Mouse (Mus musculus) olfactory bulb, adult 2 months (tissue): Measurements from ENCODE around the gene Slc25a47.

Source experiments
- CTCF ChIP-seq: fragments of 200-500 bp; IDR thresholded peaks from 2 replicates; pipeline ENCODE4 v1.5.1; 2012; ENCODE audit warnings: low read depth, mild to moderate bottlenecking, low read length, moderate library complexity; ENCODE audit not compliant: insufficient read depth
- POLR2A ChIP-seq: fragments of 200-500 bp; IDR thresholded peaks from 2 replicates; pipeline ENCODE4 v1.6.1; 2012; ENCODE audit warnings: mild to moderate bottlenecking, low read depth, low read length, moderate library complexity; ENCODE audit not compliant: insufficient read depth

- no peak for TF ChIP-seq CTCF
- no peak for TF ChIP-seq POLR2A
Measured at GRCm38 (mm10) chr12:108814470-108814869, 21.4 kb upstream of the Slc25a47 start.
